Mouse (Mus musculus): ENCODE data around the gene Zfp185. TPM values are rescaled to one million over a fixed set of nuclear protein-coding genes. Genes with fewer than 3 reads are reported as not detected.
"Not testable (repeated sequence)": the region's sequence is repeated elsewhere in the genome, so short reads cannot be mapped to it uniquely, and the experiment has no call there.

Zfp185 gene
- polyA plus RNA-seq, 1 experiment from 2014 or later = 6.5 TPM

DNA sequence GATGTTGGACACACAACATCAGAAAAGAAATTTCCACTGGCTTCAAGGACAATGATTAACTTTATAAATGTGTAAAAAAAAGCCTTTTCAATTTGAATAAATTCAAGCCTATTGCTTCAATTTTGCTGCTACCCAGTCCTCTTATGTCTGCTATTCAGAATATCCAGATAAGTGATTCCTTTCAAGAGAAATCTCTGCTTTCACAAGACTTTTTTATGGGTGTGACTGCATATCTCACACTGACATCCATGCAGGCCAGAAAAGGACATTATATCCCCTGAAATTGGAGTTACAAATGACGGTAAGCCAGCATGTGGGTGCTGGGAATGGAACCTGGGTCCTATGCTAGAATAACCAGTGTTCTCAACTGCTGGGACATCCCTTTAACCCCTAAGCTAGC, 74.4 kb downstream of the Zfp185 start:
- 81% methylated on average over 1 of the region's 1 CpGs for WGBS
- no peak for TF ChIP-seq CTCF (IDR thresholded peaks at IDR 0.05; ENCODE audit: low read depth)
- Histone ChIP-seq H3K4me1 (ENCODE audit: insufficient read depth) (no peaks in the 10 kb centered on the region), H3K4me3 (ENCODE audit: low read depth, low read length) (no peak overlapping the region), H3K27ac (ENCODE audit: low read depth) (no peak overlapping the region), H3K36me3 (ENCODE audit: insufficient read depth) (no peaks in the 10 kb centered on the region), H3K4me2 (no peak overlapping the region), H3K9ac (no peak overlapping the region), H3K27me3 (ENCODE audit: insufficient read depth, low read length) (no peaks in the 10 kb centered on the region), H3K9me3 (ENCODE audit: low read depth, low read length) (no peaks in the 10 kb centered on the region)
- ATAC-seq (ENCODE audit: insufficient read depth) = no peak
- DNase-seq = no peak

DNA sequence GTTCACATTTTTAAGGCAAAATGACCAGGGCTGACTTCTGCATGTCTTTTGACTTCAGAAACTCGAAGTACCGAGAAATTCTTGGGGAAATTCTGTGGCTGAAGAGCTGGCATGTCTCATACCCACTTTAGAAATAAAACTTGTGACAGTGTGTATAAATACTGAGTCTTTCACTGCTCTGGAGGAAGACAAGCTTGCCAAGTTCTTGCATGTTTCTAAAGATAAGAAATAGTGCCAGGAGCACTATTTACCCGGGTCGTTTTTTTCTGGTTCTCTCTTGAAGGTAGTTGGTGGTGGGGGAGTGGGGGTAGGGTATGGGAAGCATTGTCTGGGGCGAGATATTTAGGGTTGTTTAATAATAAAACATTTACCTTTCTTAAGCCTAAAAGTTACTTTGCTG, 75.2 kb downstream of the Zfp185 start:
- Histone ChIP-seq H3K36me3 (ENCODE audit: insufficient read depth) (no peaks in the 10 kb centered on the region), H3K9me3 (ENCODE audit: low read depth, low read length) (no peaks in the 10 kb centered on the region), H3K4me3 (ENCODE audit: low read depth, low read length) (no peak overlapping the region), H3K27ac (ENCODE audit: low read depth) (peak overlapping the region; percentile 36; the same call in 1 of the 2 replicates), H3K9ac (no peak overlapping the region), H3K4me2 (no peak overlapping the region), H3K4me1 (ENCODE audit: insufficient read depth) (no peaks in the 10 kb centered on the region), H3K27me3 (ENCODE audit: insufficient read depth, low read length) (no peaks in the 10 kb centered on the region)
- no peak for DNase-seq
- TF ChIP-seq CTCF (IDR thresholded peaks at IDR 0.05; ENCODE audit: low read depth) = no peak
- WGBS = 31% methylated on average over 5 of the region's 5 CpGs
- ATAC-seq (ENCODE audit: insufficient read depth) = no peak

DNA sequence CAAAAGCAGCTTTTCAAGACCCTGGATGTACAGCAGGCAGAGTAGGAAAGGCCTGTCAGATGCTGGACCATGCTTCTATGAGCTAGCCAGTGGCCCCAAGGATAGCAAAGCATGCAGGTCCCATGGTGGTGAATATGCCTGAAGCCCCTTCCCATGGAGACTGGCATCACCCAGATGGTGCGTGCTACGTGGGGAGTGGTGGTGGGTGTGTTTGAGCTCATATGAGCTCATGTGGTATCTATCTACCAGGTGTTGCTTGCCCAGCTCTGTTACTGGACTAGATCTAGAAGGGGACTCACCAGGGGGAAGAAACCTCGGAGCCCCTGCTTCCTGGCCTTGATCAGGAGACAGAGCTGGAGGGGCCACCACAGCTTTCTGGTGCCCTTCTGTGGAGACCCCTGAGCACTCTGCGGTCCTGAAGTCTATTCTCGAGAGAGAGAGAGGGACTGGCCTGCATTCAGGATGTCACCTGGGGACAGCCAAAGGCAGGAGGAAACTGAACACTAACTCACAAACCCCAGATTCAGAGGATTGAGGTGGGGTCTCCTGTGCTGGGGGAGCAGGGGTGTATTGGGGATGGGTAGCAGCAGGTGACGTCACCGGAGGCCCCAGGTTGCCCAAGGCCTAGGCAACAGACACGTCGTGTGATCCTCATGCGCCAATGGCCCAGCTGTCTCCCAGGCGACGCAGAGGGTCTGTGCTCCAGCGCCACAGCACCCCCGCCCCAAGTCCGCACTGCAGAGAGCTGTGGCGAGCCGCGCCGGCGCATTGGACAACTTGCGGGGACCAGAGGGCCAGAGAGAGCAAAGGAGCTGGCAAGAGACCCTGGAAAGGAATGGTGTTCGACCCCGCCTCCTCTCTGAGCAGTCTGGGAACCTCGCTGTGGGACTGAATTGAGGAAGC, 76.6 kb downstream of the Zfp185 start:
- H3K4me1 ChIP-seq (ENCODE audit: insufficient read depth) = no peaks in the 10 kb centered on the region
- H3K36me3 ChIP-seq (ENCODE audit: insufficient read depth) = no peaks in the 10 kb centered on the region
- H3K27ac ChIP-seq (ENCODE audit: low read depth) = no peak overlapping the region
- H3K9me3 ChIP-seq (ENCODE audit: low read depth, low read length) = no peaks in the 10 kb centered on the region
- WGBS = 28% methylated on average over 24 of the region's 24 CpGs
- H3K9ac ChIP-seq = no peak overlapping the region
- H3K27me3 ChIP-seq (ENCODE audit: insufficient read depth, low read length) = no peaks in the 10 kb centered on the region
- H3K4me2 ChIP-seq = peak overlapping the region; percentile 46
- 0 out of 2 replicates have a peak overlapping the region, but pooled peaks have one; percentile 0 for H3K4me3 ChIP-seq (ENCODE audit: low read depth, low read length)
- ATAC-seq (ENCODE audit: insufficient read depth) (peak; percentile 62; the same call in 1 of the 2 replicates), DNase-seq (peak; percentile 24)
- TF ChIP-seq CTCF (IDR thresholded peaks at IDR 0.05; ENCODE audit: low read depth) = no peak

DNA sequence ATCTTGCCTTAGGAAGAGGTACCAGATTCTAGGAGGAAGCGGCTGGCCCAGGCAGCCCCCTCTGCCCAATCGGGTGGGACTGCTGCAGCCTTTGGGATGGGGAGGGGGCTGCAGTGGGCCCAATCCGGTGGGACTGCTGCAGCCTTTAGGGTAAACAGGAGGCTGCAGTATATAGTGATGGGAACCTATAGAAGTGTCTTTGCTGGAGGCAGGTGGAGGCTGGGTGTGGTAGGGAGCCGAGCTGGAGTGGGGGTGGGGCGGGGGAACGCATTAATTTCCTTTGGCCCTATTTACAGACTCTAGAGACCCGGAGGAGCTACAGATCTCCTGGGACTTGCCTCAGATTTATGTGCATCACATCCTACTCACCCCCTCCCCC, 77.3 kb downstream of the Zfp185 start, which contains the start of gene Pnma3:
Pnma3 (plus strand) TSS at position 373 of the 379 bp plus-strand sequence.
- H3K4me3 ChIP-seq (ENCODE audit: low read depth, low read length) = 0 out of 2 replicates have a peak within 1 kb of the TSS, but pooled peaks have one; percentile 0
- no peak for TF ChIP-seq CTCF (IDR thresholded peaks at IDR 0.05; ENCODE audit: low read depth)

DNA sequence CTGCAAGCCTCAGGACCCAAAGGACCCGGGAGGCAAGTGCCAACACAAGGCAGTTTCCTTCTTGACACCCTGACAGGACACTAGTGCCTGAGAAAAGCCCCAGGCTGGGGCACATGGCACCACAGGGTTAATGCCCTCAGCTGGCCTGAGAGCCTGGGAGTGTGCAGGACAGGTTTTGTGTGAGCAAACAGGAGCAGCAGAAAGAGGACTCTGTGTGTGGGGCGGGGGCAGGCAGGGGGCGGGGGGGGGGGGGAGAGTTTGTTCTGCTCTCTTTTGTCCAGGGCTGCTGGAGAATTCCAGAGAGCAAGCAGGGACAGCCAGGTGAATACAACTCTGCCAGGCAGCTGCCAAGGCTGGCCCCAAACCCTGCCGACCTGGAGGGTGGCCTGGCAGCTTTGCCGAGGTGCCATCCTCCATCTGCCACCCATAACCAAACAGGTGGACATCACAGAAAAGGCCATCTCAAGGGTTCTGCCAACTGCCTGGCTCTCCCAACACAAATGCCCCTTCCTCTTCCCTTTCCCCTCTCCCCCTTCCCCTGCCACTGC, 79.7 kb downstream of the Zfp185 start:
- not testable (repeated sequence) for H3K36me3 ChIP-seq (ENCODE audit: insufficient read depth); H3K4me3 ChIP-seq (ENCODE audit: low read depth, low read length); DNase-seq; H3K27ac ChIP-seq (ENCODE audit: low read depth); H3K9ac ChIP-seq; H3K9me3 ChIP-seq (ENCODE audit: low read depth, low read length); H3K4me2 ChIP-seq; H3K4me1 ChIP-seq (ENCODE audit: insufficient read depth); H3K27me3 ChIP-seq (ENCODE audit: insufficient read depth, low read length)
- peak; percentile 22; the same call in 1 of the 2 replicates for ATAC-seq (ENCODE audit: insufficient read depth)
- WGBS = 40% methylated on average over 1 of the region's 5 CpGs

More for the DNA sequence above, 77.3 kb downstream of the Zfp185 start, which contains the start of gene Pnma3:
- no peaks in the 10 kb centered on the region for H3K9me3 ChIP-seq (ENCODE audit: low read depth, low read length)
- DNase-seq (no peak), ATAC-seq (ENCODE audit: insufficient read depth) (0 out of 2 replicates have a peak, but pooled peaks have one; percentile 45)
- WGBS = 24% methylated on average over 7 of the region's 7 CpGs
- H3K36me3 ChIP-seq (ENCODE audit: insufficient read depth) = no peaks in the 10 kb centered on the region
- H3K4me2 ChIP-seq = peak within 1 kb of the TSS; percentile 46
- no peak within 1 kb of the TSS for H3K9ac ChIP-seq
- no peaks in the 10 kb centered on the region for H3K27me3 ChIP-seq (ENCODE audit: insufficient read depth, low read length)
- peak within 1 kb of the TSS; percentile 42; the same call in 1 of the 2 replicates for H3K27ac ChIP-seq (ENCODE audit: low read depth)
- H3K4me1 ChIP-seq (ENCODE audit: insufficient read depth) = no peaks in the 10 kb centered on the region

MicroRNAs encoded within 50 kb of the gene (microRNA counts, 519-probe panel; counts per million panel counts)
- 30.5 counts per million for microRNA mmu-miR-2137

Small RNA genes lying within 50 kb of the gene (microRNA-seq; reads per million reads assigned to microRNA genes)
- 2.6 reads per million, percentile 6 among the genes with 10 or more reads in this experiment for gene Mir2137 (ENCODE audit: borderline number of aligned reads)

Other genes starting within 250 kb of the Zfp185 start
- 0.32 and 0.50 TPM in 2 replicates for gene Gabrq, start 162.2 kb upstream of the Zfp185 start, polyA plus RNA-seq (2014; fragmentation: Nextera tagmentation; extraction: Ambion mirVana)
- gene Cetn2, start 68.9 kb upstream of the Zfp185 start, polyA plus RNA-seq (2014; fragmentation: Nextera tagmentation; extraction: Ambion mirVana) = 83.1 and 86.4 TPM in 2 replicates
- 22.5 and 23.3 TPM in 2 replicates for gene Nsdhl, start 68.8 kb upstream of the Zfp185 start, polyA plus RNA-seq (2014; fragmentation: Nextera tagmentation; extraction: Ambion mirVana)
- 0.11 TPM in 1 of 2 replicates, not detected in the other for gene Pnma5, start 49.8 kb downstream of the Zfp185 start, polyA plus RNA-seq (2014; fragmentation: Nextera tagmentation; extraction: Ambion mirVana)
- gene Pnma3, start 77.4 kb downstream of the Zfp185 start, polyA plus RNA-seq (2014; fragmentation: Nextera tagmentation; extraction: Ambion mirVana) = 0.08 and 0.13 TPM in 2 replicates
- 0.35 and 2.0 TPM in 2 replicates for gene Xlr4a, start 95.1 kb downstream of the Zfp185 start, polyA plus RNA-seq (2014; fragmentation: Nextera tagmentation; extraction: Ambion mirVana)
- gene Xlr3a, start 109.8 kb downstream of the Zfp185 start, polyA plus RNA-seq (2014; fragmentation: Nextera tagmentation; extraction: Ambion mirVana) = 3.6 and 5.6 TPM in 2 replicates
- 0.09 and 0.11 TPM in 2 replicates for gene Gm14685, start 129.7 kb downstream of the Zfp185 start, polyA plus RNA-seq (2014; fragmentation: Nextera tagmentation; extraction: Ambion mirVana)
- gene Xlr5b, start 161.5 kb downstream of the Zfp185 start, polyA plus RNA-seq (2014; fragmentation: Nextera tagmentation; extraction: Ambion mirVana) = not detected in 2 replicates
- 0.09 TPM in 1 of 2 replicates, not detected in the other for gene DXBay18, start 162.1 kb downstream of the Zfp185 start, polyA plus RNA-seq (2014; fragmentation: Nextera tagmentation; extraction: Ambion mirVana)
- not detected in 2 replicates for gene Spin2d, start 189.7 kb downstream of the Zfp185 start, polyA plus RNA-seq (2014; fragmentation: Nextera tagmentation; extraction: Ambion mirVana)
- gene Xlr3b, start 204.9 kb downstream of the Zfp185 start, polyA plus RNA-seq (2014; fragmentation: Nextera tagmentation; extraction: Ambion mirVana) = 8.8 and 16.8 TPM in 2 replicates
- gene Xlr4b, start 227.0 kb downstream of the Zfp185 start, polyA plus RNA-seq (2014; fragmentation: Nextera tagmentation; extraction: Ambion mirVana) = 4.6 TPM in 1 of 2 replicates, not detected in the other
- 9.7 and 10.9 TPM in 2 replicates for gene F8a, start 241.0 kb downstream of the Zfp185 start, polyA plus RNA-seq (2014; fragmentation: Nextera tagmentation; extraction: Ambion mirVana)

All from lung, embryonic 14.5 days (tissue).